Mouse (Mus musculus) adrenal gland, adult (tissue): ENCODE measurements around the gene Tmem178b.

ENCODE experiments used
- DNase-seq, 2 experiments: peaks; one replicate each; pipeline ENCODE4 v3.0.0; 2022 to 2023; ENCODE audit warnings: low spot score in 1 of 2; ENCODE audit not compliant: inconsistent age in 2 of 2

Gene Tmem178b

DNA sequence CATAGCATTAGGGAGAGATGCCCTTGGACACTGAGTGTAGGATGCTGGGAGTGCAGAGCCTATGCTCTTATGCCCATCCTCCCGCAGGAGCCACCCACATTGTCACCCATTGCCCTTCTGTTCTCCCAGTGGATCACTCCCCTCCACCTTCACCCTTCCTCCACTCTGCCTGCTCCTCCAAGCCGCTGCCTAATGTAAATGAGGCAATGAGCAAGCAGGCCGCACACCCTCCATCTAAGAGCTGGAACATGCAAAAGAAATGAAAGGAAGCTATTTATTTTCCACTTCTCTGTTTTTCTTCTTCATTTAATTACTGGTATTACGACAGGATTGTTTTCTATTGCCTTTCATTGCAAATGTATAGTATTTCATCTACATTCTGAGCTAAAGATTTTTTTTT lies 142.1 kb downstream of the Tmem178b start:
- DNase-seq: no peak

DNA sequence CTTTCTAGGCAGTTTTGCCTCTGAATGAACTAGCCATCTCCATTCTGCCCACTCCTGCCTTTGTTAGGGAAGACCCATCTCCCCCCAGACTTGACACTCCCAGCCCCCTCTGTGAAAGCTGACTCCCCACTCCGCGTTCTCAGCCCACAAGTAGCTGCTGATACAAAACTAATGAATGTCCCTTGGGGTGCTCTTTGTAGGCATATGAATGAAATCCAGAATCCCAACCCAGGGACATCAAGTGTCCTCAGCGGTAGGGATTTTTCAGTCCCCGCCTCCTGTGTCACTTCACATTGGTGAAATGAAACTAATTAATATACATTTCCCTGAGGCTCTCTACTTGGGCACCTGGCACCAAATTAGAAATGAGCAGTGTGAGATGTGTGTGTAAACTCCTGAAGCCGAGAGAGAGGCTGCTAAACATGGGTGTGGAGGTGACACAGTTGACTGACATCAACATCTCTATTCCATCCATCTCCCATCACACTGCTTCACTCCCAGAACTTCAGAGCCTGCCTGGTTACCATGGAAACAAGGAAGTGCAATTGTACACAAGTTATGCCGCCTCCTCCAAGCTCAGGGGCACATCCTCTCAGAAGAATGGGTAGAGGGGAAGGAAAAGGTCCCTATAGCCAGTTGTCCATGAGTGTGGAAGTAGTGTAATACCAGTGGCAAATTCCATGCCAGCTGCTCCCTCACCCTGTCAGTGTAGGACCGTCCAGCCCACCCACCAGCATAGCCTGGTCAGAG lies 142.8 kb downstream of the Tmem178b start:
- DNase-seq: no peak

DNA sequence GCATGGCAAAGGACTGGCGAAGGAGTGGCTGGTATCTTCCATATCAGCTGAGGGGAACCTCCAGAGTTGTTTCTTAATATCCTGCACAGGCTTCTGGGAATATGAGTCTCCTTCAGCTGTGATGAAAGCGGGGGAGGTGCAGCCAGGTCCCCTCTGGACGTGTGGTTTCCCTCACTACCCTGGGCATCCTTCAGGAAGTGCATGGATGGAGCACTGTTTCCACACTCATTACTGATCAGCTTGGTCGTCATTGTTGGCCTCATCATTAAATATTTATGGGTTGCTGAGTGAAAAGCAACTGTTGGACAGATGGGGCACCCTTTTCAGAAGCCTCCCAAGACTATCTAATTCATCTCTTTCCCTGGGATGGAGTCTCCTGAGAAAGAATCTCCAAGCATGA lies 146.3 kb downstream of the Tmem178b start:
- DNase-seq: no peak

DNA sequence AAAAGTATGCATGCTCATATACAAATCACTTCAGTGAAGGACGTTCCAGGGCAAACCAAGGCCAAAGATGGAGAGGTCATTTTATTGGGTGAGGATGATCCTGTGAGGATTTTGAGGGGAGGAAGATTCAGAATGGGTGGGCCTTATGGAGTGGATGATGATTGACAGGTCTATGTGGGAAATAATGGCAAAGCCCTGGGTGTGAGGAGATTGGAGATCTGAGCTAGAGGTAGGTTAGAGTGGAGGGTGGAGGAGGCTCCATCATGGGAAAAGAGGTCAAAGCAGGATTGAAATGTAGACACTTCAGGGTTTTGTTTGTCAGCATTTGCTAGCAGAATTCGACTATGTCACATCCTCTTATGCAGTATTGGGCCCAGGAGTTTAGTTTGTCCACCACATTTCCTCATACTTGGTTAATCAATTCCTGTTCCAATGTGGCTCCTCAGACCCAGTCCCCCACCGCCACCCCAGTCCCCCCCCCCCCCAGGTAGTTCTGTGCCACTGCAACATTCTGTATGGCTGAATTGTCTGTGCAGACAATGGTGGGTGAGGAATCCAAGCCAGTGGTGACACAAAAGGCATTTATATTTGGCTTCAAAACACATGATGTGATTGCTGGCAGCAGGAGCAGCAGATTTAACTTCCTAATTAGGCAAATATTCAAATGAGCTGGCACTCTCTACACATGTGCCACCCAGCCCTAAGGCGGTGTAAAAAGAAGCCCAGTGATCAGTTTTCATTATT lies 150.7 kb downstream of the Tmem178b start:
- no peak for DNase-seq

DNA sequence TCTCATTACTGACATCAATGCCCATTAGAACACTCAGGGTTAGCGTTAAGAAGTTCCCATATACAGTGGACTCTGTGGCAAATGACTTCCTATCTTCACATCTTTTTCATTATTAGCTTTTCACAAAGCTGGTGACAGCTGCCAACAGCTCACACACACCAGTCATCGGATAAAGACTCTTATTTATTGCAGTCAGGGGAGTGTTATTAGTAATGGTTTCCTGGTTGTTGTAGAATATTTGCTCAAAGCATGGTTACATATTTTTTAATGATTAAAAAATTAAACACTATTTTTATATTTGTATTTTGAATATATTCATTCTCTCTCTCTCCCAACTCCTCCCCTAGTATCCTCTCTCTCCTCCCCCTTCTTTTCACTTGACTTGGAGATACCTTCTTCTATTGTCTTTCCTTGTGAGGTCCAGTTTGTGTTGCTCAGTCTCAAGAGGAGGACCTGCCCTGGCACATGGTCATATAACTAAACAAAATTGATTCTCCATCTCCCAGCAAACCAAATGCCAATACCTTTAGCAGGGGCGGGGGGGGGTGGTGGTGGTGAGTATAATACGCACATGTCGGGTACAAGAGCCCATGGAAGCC lies 151.4 kb downstream of the Tmem178b start:
- DNase-seq: no peak

DNA sequence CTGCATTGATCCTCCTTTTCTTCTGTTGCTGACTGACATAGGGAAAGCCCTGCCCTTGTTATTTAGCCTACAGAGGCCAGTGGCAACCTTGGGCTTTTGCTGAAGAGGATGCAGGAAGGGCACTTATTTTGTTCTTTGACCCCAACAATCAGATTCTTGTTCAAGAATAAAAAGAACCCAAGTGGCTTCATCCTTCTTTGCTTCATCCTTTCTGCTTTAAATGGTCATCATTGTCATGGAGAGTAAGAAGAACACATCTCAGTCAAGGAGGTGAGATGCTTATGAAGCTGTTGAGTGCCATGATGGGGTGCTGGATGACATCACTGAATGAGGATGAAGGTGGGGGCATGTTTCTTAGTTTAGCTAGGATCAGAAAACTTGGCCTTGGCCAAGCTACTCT lies 159.8 kb downstream of the Tmem178b start:
- no peak for DNase-seq

DNA sequence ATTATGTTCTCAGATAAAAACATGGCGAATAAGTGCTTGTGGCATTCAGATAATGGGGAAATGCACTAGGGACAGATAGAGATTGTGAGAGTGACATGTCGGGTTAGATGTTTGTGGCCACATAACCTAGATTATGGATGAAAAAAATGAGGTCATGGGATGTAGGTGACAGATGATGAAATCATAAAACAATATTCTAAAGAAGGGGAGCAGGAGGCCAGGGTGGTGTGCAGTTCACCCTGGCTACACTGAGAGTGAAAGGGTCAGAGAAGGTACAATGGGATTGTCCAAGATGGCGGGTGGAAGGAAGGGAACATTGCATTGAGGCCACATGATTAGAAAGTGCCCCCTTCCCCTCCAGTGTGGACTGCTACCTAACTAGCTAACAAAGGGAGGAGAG lies 160.9 kb downstream of the Tmem178b start:
- DNase-seq: no peak

DNA sequence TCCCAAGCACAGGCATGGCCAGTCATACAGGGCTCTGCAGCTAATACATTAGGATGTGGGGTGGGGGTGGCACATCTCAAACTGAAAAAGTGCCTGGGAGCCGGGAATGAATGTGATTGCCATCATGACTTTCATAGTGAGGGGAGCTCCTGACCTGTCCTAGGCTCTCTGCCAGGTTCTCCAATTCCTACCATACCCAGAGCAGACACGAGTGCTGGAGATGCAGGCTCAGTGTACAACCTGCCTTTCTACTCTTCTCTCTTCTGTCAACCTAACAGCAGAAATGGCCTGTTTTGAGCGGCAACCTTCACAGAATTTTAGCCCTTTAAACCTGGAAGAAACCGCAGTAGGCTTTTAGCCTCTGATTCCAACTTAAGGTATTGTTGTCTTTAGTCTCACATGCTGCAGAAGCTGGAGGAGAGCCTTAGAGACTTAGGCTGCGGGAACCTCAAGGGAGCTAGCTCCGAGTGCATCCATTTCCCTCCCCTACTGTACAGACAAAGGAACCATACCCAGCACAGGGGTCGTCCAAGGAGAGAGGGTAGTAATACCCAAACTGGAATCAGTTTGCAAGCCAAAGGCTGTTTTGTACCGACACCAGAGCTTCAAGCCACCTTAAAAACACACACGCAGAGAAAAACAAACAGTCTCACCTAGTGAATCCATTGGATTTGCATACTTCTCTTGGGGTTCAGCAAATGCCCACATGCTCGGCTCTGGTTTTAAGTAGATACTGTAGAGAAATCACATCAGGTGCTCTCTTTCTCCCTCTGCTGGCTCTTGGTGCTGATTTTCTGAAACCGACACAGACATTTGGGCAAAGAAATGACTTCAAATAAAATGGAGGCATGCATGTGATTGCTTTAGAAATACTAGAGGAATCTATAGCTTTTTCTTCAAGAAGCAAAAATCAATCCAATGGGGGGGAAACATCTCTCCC lies 176.2 kb downstream of the Tmem178b start:
- DNase-seq: peak; percentile 20 to 75

DNA sequence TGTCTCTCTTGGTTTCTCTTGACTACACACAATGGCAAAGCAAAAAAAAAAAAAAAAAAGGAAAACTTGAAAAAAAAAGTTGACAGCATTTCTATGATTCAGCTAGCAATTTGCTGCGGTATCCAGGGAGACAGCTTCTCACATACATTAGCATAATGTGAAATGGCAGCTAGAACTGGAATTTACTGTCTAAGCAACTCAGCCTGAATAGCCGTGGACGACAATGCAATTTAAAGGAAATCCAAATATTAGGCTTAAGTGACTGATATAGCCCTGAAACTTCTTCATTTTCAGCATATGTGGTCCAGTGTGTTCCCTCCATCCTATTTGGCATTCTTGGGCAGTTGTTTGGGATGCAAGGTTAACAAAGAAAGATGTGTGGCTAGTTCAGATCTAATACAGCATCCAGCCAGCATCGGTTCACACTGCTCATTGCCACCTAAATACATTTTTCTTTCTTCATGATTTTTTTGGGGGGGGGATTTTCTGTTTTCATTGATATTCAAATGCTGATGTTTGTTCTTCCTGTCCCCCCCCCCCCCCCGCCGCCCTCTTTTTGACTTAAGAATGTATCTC lies 176.9 kb downstream of the Tmem178b start:
- no peak for DNase-seq

DNA sequence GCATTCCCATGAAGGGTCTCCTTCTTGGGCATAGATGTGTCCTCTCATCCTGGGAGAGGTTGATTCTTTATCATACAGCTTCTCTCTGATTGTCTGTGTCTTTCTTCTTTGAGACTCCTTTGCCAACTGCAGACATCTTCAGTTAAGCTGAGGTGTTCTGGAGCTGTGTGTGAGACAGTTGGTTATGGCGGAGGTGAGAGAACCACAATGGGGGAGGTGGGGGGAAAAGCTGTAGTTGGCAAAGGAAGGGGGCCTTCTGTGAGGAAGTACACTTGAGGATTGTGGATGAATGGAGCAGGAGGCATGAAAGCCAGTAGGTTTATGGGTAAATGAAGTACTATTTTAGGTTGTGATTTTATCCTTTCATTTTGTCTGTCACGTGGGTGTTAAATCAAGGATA lies 178.6 kb downstream of the Tmem178b start:
- DNase-seq: no peak

DNA sequence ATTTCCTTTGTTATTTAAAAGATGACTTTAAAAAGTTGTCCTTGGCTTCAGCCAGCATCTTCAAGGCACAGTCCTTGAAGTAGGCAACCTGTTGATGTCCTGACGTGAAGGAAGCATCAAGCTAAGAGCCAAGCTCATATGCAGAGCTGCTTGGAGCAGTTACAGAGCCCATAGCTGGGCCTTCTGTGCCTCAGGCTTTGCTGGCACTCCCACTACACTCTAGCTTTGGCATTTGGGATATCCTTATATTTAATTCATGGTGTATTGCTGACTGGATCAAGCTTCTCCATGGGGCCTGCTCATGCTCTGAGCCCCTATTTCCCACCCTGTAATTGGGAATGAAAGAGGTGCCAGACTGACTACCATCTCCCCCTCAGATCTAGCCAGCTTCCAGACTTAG lies 179.5 kb downstream of the Tmem178b start:
- DNase-seq: no peak

DNA sequence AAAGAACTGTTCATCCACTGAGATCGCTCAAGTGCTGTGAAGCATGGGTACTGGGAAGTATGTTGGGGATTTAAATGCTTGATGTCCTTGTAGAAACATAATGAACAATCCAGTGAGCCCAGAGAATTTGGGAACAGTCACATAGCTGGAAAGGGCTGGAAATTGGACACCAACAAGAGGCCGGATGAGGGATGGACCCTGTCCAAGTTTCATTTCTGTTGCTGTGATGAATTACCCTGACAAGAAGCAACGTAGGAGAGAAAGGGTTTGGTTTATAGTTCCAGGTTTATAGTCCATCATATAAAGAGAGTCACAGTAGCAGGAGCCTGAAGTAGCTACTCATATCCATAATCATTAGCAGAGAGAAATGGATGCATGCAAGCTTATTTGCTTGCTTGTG lies 186.4 kb downstream of the Tmem178b start:
- no peak for DNase-seq

DNA sequence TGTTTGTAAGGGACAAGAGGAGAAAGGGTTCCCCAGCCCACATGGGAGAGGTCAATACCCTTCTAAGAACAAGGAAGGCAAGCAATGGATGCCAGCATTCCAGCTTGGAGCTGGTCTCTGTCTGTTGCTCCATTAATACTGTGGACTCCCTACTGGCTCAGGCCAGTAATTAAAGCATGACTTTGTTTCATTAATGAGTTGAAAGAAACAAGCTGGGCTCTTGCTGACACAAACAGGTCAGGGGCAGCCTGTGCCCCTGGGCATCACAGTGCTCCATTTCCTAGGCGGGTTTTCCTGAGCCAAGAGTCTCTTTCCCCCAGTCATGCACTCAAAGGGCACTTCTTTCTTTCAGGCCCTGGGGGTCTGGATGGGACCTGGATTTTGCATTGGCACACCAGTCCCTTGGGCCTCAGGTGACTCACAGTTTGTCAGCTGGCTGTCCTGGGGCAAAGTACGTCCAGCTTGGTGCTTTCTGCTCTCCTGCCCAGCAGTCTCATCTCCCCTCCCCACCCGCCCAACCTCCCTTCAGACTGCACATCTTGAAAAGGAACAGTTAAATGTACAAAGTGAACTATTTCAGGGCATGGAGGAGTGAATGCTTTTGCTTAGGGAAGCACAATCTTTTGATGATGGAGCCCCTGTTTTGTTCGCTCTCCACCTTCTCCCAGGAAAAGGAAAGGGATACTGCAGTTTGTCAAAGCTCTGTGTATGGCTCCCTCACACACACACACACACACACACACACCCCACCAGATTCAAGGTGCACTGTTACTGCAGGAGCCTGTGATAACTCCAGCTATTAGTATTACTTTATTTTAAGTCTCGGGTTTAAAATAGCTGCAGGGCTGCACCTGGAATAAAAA lies 188.5 kb downstream of the Tmem178b start:
- peak in 1 of 2 experiments; percentile 20 for DNase-seq

DNA sequence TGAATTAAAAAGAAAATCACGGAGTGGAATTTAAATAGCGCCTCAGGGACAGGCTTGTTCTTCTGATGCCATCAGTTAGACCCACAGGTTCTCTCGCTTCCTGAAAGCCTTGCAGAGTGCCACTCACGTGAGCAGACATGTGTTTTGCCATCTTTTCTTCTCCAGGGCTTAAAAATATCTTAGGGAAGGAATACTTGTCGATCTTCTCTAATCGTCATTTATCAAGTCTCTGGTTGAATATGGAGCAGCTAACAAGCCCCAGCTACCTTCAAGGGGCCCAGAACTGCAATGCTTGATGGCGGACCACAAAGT lies 189.1 kb downstream of the Tmem178b start:
- DNase-seq: no peak

DNA sequence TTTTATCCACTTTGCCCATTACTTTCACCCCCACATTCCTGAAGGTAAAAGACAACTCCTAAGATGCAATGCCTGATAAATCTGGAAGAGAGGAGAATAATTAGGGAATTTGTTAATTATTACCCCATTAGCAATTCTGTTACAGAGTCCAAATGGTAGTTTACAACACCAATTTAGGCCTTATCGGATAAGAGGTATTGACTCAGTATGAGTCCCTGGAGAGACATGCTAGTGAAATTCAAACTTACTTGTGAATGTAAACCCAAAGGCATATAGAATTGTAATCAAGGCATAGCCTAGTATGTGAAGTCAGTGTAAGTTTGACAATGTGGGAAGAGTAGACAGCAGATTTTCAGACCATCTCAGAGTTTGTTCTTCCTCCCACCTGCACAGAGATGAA lies 190.4 kb downstream of the Tmem178b start:
- no peak for DNase-seq

DNA sequence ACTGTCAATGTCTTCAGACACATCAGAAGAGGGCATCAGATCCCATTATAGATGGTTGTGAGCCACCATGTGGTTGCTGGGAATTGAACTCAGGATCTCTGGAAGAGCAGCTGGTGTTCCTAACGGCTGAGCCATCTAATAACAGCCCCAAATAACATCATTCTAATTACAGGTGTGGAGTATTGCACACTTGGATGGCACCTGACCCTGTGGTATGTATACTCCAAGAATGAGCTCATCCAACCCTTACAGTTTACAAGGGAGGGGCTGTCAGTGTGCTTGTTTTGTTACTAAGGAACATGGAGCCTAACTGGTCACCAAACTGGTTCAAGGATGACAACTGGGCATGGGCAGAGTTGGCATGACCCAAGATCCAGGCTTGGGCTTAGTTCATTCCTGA lies 190.8 kb downstream of the Tmem178b start:
- DNase-seq: no peak

DNA sequence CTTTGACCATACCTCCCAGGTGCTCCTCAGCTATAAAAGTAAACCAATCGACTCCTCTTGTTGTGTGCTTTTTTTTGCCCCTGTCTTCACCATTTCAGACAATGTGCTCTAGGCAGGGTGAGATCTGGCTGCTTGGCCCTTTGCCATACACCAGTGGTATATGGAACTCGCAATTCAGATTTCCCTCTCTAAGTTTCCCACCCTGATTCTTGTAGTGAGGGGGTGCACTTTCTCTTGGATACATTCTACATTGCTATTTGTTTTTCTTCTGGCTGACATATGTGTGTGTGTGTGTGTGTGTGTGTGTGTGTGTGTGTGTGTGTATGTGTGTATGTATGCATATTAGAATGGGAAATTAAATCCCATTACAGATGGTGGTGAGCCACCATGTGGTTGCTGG lies 191.3 kb downstream of the Tmem178b start:
- no peak for DNase-seq

DNA sequence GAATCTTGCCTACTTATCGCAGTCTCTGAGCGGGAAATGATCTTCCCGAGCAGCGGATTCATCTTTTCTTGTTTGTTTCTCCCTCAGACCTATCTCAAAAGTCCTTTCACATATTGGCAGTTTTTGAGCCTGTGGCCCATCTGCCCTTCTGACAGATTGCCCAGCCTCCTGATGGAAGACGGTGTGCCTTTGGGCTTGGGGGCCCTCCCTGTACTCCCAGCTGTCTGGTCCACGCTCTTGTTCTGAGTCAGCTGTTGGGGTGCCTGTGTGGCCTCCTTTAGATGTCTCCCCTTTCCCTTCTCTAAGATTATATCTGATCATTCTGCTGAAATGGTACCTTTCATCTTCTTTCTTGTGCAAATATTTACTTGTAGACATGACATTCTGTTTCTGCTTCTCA lies 195.4 kb downstream of the Tmem178b start:
- DNase-seq: no peak

DNA sequence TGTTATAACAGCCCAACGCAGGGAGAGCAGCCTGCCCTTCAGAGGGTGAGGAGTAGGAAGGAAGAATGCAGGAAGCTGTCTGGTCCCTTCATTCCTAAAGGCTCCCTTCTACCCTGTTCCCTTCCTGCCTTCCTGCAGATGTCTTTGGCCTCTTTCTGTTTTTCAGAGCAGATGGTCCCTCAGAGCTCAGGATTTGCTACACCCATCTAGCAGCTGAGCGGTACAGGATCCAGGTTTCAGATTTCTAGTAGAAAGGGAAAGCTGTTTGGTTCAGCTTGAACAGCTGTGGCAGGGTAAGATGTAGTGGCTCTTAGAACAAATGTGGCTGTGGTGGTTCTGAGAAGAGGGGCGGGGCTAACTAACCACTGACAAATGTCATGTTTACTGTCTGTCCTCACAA lies 197.9 kb downstream of the Tmem178b start:
- DNase-seq: no peak

DNA sequence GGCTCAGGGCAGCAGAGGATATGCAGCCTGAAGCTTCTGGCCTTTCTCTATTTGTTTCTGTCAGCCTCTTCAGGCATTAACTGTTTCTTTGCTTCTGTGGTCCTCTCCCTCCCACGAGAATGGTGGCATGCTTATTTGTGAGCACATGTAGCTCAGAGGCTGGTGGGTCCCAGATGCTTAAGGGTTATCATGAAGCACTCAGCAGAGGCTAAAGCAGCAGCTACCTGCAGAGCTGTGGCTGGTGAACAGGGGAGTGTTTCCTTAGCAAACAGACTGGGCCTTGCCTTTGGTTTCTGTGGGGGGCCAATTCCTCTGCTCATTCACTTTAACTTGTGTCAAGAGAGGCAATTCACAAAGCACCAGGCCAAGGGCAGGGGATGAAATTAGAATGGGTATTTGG lies 203.0 kb downstream of the Tmem178b start:
- no peak for DNase-seq
